Mouse (Mus musculus) cerebellum, adult 2 months (tissue): ENCODE measurements at regions not wholly inside any gene's neighbourhood (a gene's known extent, or its start where the extent isn't known, plus 50 kb on each side); places are given as distances from the start of the nearest gene placed in this dataset.

Experiments
- DNase-seq, 2 experiments: peaks; one replicate each; pipeline ENCODE4 v3.0.0; 2021
- H3K27ac ChIP-seq: fragments of 200-500 bp; 2 replicates; pipeline ENCODE4 v1.5.1; 2012; ENCODE audit warnings: low read length, control low read depth, inconsistent platforms; ENCODE audit not compliant: insufficient read depth
- H3K27me3 ChIP-seq: fragments of 200-500 bp; 2 replicates; pipeline ENCODE4 v1.6.1; 2012; ENCODE audit warnings: inconsistent platforms, mild to moderate bottlenecking, low read length, moderate library complexity; ENCODE audit not compliant: control insufficient read depth, insufficient read depth
- H3K4me1 ChIP-seq: fragments of 200-500 bp; 2 replicates; pipeline ENCODE4 v1.6.1; 2011; ENCODE audit warnings: low read length; ENCODE audit not compliant: control insufficient read depth, insufficient read depth
- H3K4me3 ChIP-seq: fragments of 200-500 bp; replicated peaks from 2 replicates; pipeline ENCODE3; 2011; ENCODE audit warnings: mild to moderate bottlenecking, low read depth, low read length, control low read depth; ENCODE audit not compliant: insufficient read depth
- CTCF ChIP-seq: fragments of 200-500 bp; IDR thresholded peaks from 2 replicates; pipeline ENCODE4 v1.5.1; 2011; ENCODE audit warnings: low read depth, mild to moderate bottlenecking, control low read depth, low read length, moderate library complexity, borderline replicate concordance; ENCODE audit not compliant: insufficient read depth
- POLR2A ChIP-seq: fragments of 200-500 bp; IDR thresholded peaks from 2 replicates; pipeline ENCODE4 v1.6.1; 2011; ENCODE audit warnings: low read length, control low read depth, borderline replicate concordance; ENCODE audit not compliant: insufficient read depth
- WGBS: fragments of 180-500 bp; shearing (Covaris S2); methylation state at CpG from one replicate; pipeline ENCODE4 v1.1.7; 2018; 5-methylcytosine and 5-hydroxymethylcytosine counted together

GRCm38 (mm10) chr16:93153545-93154329, 327.8 kb upstream of the Runx1 start:
- H3K4me1 ChIP-seq, result no peaks in the 10 kb centered on the region
- no peak for DNase-seq
- no peak overlapping the region for H3K4me3 ChIP-seq
- no peaks in the 10 kb centered on the region for H3K27me3 ChIP-seq
- WGBS, result 82% methylated on average over 14 of the region's 14 CpGs
- TF ChIP-seq CTCF, result no peak
- TF ChIP-seq POLR2A, result no peak
- H3K27ac ChIP-seq, result no peak overlapping the region

- no peaks in the 10 kb centered on the region for H3K4me1 ChIP-seq
- no peak for DNase-seq
- no peak overlapping the region for H3K4me3 ChIP-seq
- 33% methylated on average over 14 of the region's 14 CpGs for WGBS
- no peak overlapping the region for H3K27ac ChIP-seq
- TF ChIP-seq CTCF (no peak), POLR2A (no peak)
- H3K27me3 ChIP-seq, result no peaks in the 10 kb centered on the region
Measured at GRCm38 (mm10) chr16:93152765-93153489, 327.0 kb upstream of the Runx1 start.

DNA sequence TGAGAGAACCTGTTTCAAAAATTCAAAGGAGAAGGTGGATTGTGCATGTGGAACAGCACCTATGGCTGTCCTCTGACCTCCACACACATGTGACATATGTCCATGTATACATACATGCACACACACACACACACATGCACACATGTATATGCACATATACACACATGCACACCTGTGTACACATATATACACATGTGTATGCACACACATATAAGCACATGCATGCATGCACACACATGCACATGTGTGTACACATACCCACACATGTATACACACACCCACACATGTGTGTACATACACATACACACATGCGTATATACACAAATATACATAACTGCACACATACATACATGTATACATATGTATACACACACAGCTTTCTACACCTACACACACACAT, 326.1 kb upstream of the Runx1 start:
- no peak overlapping the region for H3K27ac ChIP-seq
- 100% methylated on average over 1 of the region's 1 CpGs for WGBS
- no peak for TF ChIP-seq CTCF
- no peak for TF ChIP-seq POLR2A
- H3K4me1 ChIP-seq, result no peaks in the 10 kb centered on the region
- H3K4me3 ChIP-seq, result no peak overlapping the region
- DNase-seq, result no peak
- no peaks in the 10 kb centered on the region for H3K27me3 ChIP-seq

- Histone ChIP-seq H3K4me3 (no peak overlapping the region), H3K27ac (no peak overlapping the region), H3K27me3 (no peaks in the 10 kb centered on the region), H3K4me1 (no peaks in the 10 kb centered on the region)
- 97% methylated on average over 2 of the region's 2 CpGs for WGBS
- TF ChIP-seq CTCF, result no peak
- TF ChIP-seq POLR2A, result no peak
- DNase-seq, result no peak
Measured at GRCm38 (mm10) chr16:93151652-93152051, 325.7 kb upstream of the Runx1 start.

DNA sequence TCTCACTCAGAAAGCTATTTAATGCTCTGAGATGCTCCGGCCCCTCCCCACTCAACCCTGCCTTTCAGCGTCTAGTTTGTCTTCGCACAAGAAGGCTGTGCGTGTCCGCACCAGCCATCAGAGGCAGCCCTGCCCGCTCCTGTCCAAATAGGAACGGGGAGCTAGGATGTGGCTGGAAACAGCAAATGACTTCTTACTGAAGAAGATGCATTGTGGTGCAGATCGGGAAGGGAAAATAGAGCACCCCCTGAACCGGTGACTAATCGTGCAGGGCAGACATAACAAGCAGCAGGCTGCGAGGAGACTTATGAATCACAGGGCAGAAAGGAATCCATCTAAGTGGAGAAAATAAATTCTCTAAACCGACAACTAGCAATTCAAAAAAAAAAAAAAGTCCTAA, 324.5 kb upstream of the Runx1 start:
- TF ChIP-seq CTCF, result no peak
- Histone ChIP-seq H3K4me1 (no peaks in the 10 kb centered on the region), H3K27ac (no peak overlapping the region), H3K4me3 (no peak overlapping the region), H3K27me3 (no peaks in the 10 kb centered on the region)
- no peak for DNase-seq
- WGBS, result 74% methylated on average over 12 of the region's 12 CpGs

GRCm38 (mm10) chr16:93147525-93148222, 321.7 kb upstream of the Runx1 start:
- no peak for DNase-seq
- peaks cover 3% of the 10 kb centered on the region; the same call in 1 of the 2 replicates for H3K4me1 ChIP-seq
- TF ChIP-seq CTCF (no peak), POLR2A (no peak)
- 77% methylated on average over 5 of the region's 5 CpGs for WGBS
- H3K4me3 ChIP-seq, result no peak overlapping the region
- no peak overlapping the region for H3K27ac ChIP-seq
- H3K27me3 ChIP-seq, result no peaks in the 10 kb centered on the region; the same call in 1 of the 2 replicates

- Histone ChIP-seq H3K27ac (no peak overlapping the region), H3K27me3 (no peaks in the 10 kb centered on the region; the same call in 1 of the 2 replicates), H3K4me1 (peaks cover 3% of the 10 kb centered on the region; the same call in 1 of the 2 replicates), H3K4me3 (no peak overlapping the region)
- TF ChIP-seq POLR2A (no peak), CTCF (no peak)
- DNase-seq, result no peak
- 91% methylated on average over 3 of the region's 3 CpGs for WGBS
Measured at GRCm38 (mm10) chr16:93146812-93147211, 320.9 kb upstream of the Runx1 start.
